Mouse (Mus musculus) frontal cortex, postnatal 14 days (tissue): ENCODE measurements at regions not wholly inside any gene's neighbourhood (a gene's known extent, or its start where the extent isn't known, plus 50 kb on each side); places are given as distances from the start of the nearest gene placed in this dataset.
A peak's percentile ranks its signal among the peaks of the same experiment; 100 is the strongest.

ENCODE experiments used
- DNase-seq, 2 experiments: peaks; one replicate each; pipeline ENCODE4 v3.0.0; 2022; ENCODE audit warnings: low spot score in 2 of 2

DNA sequence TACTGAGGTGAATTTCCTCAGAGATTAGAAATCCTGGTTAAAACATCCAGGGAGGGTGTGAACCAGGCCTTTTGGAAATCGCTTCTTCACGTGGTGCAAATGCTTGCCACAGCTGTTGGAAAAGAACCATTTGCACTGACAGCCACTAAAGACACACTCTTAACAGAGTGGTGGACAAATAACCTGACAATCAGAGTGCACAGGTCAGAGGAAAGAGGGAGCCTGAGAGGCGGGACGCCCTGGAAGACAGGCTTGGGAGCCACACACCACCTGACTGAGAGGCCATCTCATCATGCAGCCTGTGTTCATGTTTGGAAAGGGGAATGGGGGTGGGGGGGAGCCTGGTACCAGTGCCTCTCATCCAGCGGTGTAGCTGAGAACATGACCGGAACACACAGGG is 87.0 kb upstream of the Gm11983 start:
- no peak for DNase-seq

DNA sequence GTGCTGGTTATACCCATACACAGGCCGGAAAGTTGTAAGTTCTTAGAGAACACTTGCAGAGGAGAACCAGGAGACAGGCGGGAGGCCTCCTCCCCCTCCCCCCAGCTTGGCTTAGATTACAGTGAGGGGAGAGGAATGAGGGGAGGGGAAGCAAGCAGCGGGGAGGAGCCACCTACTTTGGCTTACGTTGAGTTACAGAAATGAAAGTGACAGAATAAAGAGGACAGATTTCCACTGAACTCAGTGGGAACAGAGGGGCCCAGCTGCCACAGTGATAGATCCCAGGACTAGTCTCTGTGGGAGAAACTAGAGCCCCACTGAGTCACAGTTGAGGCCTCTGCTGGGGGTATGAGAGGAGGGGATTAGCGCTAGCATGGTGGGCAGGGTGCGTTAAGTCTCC is 86.5 kb upstream of the Gm11983 start:
- DNase-seq: no peak

DNA sequence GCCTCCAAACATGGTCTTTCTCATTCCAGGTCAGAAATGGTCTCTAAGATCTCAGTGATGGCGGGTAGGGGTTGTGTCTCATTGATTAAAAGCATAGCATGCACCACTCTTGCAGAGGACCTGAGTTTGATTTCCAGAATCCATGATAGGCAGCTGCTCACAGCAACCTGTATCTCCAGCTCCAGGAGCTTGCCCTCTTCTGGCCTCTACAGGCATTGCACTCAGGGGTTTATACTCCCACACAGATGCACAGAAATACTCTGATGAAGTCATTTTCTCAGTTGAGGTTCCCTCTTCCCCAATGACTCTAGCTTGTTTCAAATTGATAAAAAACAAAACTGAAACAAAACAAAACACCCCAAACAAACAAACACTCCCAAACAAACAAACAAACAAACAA is 81.1 kb upstream of the Gm11983 start:
- no peak for DNase-seq

DNA sequence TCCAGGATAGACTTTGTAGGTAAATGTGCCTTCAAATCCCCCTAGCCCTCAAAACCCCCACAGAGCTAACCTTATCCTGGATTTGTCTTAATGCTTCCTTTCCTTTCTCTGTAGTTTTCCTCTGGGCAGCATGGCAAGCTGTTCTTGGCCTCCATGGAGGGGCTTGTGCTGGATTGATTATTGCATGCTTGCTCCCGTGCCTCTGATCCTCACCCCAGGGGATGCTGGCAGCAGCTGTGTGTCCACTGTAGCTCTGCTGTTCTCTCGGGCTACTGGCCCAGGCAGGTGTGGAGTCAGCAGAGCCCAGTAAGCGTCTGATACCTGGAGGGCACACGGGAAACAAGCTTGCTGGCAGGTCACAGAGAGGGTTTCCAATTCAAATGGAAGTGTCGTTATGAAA is 68.2 kb upstream of the Gm11983 start:
- no peak for DNase-seq

DNA sequence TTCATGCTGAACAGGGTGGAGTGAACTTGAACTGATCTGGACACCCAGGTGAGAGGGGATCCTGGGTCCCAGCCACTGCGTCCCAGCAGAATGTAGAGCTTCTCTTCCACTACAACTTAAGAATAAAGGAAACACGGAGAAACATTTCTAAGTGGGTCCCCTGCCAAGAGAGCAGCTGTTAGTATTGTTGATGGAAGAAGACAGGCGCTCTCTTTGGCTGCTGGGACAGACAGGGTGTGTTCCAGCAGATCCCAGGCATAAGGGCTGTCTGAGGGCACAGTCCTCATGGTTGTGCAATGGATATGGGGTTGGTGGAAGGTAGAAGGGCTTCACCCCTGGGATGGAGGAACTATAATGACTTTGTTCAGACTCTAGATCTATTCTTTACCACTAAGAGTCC is 65.5 kb upstream of the Gm11983 start:
- no peak for DNase-seq

DNA sequence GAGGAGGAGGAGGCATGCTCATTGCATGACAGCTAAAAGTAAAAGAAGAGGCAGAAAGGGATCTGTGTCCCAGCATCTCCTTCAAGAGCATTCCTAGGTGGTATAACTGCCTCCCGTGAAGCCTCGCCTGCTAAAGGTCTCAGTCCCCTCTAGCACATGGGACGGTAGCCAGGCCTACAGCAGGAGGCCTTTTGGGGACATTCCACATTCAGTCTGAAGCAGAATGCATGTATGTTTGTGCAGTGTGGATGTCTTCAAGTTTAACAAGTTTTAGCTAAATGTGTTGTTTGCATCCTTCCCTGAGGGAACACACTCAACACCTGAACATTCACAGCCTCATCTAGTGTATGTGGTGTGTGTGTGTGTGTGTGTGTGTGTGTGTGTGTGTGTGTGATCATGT is 64.8 kb upstream of the Gm11983 start:
- DNase-seq: no peak

DNA sequence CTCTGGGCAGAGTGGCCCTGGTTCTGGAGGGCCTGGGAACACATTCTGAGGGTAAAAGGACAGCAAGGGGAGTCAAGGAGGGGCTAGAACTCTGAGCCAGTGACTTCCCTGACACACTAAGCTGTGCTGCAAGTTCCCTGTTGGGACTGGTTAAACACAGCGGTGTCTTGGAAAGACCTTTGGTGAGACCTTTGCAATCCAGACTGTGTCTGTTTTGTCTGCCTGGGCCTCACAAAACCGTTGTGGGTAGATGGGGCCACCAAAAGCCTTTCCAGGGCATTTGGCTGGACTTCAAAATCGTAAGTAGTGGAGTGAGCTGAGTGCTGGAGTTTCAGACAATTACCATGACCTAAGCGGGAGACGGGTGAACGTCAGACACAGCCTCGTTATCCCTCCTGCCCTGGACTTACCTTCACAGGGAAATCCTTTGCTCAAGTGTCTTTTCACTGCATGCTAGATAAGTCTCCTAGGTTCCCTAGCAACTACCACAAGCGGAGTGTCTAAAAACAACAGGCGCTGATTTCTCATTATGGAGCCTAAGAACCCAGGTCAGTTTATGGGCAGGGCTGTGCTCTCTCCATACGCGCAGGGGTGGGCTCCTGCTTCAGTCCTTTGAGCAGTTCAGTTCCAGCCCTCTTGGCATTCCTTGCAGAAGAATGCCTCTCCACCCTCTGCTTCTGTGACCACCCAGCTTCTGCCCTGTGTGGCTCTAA is 63.5 kb upstream of the Gm11983 start:
- no peak for DNase-seq

DNA sequence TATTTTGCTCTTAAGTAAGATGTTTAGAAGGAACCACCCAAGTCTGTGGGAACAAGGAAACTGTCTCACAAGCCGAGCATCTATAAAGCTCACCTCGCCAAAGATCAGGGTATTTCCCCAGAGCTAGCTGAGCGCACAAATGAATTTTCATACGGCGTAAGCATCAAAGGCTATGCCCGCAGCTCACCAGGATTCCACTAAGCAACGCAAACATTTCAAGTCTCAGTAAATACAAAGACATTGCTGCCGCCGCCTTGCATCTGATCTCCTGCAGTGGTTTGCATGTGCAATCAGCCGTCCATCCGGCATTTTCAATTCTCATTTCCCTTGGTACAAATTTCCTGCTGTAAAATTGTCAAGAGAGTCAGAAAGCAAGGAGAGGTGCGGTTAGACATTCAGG is 62.9 kb upstream of the Gm11983 start:
- DNase-seq: no peak

DNA sequence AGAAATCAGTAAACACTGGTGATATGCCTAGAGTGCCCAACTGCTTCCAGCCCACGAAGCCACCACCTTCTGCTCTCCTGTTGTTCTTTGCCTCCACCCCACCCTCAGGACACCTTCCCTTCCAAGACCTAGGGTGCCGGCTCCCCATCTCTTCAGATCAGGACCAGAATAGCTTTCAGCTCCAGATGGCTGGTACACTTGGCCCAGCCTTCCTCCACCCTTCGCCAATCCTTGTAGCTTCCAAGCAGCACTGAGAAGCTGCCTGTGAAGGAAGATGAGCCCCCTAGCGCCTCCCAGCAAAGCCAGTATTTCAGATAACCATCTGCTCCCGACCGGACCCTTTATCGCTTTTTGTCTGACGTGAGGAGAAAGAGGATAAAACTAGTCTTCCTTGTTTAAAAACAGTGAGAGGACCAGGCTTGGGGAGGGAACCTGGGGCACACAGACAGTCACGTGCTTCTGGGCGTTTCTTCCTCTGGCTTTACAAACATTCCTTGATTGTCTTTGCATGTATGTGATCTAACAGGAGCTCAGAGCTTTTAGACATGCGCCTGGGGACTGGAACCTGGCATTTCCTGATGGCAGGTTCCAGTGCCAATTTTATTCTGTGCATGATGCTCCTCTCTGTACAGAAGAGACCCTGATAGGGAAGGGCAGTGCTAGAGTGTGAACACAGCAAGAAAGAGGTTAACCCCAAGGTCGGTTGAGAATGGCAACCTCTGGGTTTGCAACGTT is 62.0 kb upstream of the Gm11983 start:
- peak; percentile 35 to 36 for DNase-seq

DNA sequence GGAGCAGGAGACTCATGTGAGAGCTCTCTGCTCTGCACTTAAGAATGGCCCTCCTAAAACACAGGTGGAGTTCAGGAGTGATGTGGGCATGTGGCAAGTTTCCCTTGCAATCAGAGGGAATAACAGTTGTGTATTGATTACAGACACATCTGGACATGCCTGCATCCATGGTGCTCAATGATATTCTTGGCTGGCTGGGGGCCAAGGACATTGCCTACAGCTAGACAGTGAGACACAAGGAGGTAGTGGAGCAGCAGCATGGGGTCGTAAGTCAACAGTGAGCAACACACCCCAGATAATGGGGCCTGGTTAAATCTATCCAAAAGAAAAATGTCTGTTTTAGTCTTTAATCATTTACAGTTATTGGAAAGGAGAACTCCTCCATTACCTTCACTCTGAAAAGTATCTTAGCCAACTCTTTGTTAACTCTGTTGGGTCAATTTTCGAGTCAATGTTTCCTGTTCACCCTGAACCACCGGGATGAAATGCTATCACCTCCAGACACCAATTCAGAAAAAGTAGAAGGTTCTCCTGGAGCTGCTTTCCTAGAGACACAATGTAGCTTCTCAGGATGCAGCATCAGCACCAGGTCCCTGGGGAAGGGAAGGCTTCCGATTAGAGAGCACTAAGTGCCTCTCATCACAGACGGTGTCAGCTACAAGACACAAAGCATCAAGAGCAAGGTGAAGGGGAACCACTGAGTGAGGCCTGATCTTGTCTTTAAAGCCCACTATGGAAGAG is 61.1 kb upstream of the Gm11983 start:
- DNase-seq: no peak

DNA sequence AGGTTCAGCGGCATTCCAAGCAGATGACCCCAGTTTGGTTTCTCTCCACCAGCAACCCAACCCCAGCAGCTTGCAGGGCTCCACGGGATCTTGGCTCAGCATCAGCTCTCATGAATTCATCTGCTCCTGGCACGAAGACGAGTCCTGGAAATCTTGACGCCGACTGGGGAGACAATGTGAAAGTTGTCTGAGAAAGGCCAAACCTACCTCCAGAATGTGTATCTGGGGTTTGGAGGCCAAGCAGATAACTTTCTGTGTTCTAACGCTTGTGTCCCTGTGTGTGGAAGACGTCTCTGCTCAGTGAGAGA is 58.3 kb upstream of the Gm11983 start:
- DNase-seq: no peak

DNA sequence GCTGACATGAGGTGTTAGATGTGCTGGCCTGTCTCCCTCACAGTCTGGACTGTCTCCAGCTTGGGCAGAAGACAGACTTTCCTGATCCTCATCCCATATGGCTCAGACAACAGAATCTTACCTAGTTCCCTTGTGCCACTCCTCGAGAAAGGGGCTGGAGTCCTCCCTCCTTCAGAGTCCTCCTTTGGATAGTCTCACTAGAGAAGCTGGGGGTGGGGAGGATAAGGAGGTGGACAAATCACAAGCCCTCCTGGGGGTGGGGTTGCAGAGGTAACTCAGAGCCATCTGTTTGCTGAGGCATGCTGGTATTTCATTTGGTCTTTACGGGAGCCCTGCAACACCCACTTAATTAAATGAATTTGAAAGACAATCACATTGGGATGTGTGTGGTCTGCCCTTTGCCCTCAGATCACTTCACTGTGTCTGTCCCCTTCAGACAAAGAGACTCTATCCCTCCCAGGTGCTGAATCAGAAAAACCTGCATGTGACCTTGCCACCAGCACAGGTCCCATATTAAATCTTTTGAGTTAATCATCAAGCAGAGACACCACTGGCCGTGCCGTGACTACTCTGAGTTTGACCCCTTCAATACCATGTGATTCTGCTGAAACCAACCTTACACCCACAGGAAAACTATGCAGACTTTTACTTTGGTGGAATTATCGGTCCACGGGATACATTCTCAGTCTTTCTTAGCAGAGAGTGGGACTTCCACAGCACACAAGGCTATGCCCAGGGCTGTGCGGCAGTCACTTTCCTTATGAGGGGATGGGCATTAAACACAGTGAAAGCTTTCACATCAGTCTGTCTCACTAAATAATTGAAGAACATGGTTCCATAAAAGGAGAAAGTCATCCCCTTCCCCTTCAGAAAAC is 57.7 kb upstream of the Gm11983 start:
- DNase-seq: no peak

DNA sequence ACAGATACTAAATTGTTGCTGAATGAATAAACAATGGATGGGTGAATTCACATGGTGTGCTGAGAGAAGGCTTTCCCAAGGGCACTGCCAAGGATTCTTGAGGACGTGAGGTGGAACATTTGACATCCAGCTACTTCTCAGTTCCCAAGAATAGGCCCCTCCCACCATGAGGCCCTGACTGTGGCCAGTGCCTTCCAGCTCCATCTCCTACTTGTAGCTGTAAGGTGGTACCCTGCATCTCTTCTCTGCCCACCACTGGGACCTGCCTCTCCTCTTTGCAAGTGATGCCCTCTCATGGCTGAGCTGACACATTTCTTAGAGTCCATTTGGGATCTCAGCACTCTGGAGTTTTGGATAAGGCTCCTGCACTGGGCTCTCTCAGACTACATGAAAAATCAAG is 56.3 kb upstream of the Gm11983 start:
- no peak for DNase-seq

DNA sequence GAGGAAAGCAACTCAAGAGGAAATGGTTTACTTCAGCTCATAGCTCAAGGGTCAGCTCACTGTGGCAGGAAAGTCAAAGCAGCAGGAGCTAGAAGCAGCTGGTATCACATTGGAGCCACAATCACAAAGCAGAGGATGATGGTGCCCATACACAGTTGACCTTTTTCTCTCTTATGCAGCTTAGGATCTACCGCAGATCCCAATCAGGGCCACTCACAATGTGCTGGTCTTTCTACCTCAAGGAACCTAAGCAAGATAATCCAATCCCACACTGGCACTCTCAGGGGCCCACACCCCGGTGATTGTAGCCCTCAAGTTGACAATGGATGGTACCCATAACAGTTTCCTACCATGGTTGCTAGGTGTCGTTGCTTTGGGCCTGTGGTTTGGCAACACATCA is 55.6 kb upstream of the Gm11983 start:
- no peak for DNase-seq

DNA sequence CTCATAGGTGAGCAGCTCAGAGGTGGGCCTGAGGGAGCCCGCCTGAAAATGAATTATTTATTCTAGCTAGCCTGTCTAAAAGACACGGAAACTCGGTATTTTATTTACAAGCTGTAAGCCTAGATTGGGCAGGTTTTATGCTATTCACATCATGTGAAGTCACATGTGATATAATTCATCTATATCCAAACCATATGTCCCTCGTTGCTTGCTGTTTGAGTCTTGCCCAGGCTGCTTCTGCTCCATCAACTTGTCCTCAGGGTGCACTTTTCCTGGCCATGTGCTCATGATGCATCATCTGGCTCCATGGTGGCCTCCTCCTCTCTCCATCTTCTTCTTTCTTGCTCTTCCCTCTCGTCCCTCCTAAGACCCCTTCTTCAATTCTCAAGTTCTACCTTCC is 53.0 kb upstream of the Gm11983 start:
- DNase-seq: no peak

DNA sequence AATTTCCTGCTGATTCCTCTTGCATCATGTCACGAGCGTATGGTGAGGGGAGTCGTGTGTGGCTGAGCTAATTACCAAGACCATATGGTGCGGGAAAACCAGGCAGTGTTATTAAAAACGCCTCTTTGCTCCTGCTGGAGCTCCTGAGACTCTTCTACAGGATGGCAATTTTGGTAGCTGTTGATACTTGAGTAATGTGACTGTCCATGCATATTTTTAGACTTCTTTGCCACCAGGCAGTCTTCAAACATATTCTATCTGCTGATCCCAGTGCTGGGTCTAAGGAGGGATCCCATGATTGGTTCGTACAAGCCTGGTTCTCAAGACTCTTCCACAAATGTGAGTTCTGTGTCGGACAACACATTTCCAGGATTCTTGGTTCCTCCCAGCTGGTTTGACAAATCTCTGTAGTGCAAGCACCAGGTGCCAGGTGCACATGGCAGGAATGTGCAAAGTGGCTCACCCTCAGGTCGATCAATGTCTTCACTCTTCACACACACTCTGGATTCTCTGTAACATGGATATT is 52.3 kb upstream of the Gm11983 start:
- DNase-seq: no peak

DNA sequence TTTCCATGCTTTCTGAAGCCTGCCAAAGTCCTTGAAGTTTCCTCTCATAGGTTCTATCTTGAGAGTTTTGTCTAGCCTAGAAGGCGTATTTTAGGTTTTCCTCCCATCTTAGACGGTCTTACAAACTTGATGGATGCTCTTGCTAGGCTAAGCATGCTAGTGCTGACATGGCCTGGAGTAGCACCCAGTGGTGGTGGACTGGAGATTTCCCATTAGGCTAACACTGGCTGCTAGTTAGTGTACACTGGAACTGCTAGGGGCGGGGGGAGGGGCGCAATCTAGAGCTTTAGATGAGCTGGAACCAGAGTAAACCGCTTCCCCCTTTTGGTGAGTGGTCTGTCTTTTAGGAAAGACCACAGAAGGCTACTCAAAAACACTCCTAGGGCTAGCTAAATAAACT is 51.7 kb upstream of the Gm11983 start:
- no peak for DNase-seq
